Mouse (Mus musculus): Measurements from ENCODE around the gene Grin2d. TPM values are rescaled to one million over a fixed set of nuclear protein-coding genes. Genes with fewer than 3 reads are reported as not detected.

The Grin2d gene
- polyA plus RNA-seq, 1 experiment from 2014 or later: 0.07 TPM

DNA sequence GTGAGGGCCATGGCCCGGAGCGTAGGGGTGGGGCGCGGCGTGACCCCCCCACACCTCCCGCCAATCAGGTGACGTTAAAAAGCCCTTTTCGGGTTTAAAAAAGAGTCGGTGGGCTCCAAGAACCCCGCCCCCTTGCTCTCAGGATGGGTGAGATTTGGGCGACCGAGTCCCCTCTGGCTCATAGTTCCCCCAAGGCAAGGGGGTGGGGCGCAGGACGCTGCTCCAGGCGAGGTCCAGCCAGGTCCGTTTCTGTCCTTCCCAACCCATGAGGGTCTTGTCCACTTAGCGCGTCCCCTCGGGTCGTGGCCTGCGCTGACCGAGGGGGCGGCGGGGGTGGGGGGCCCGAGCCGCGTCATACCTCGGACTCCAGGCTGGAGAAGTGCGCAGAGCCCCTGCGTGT lies 45.8 kb downstream of the Grin2d start:
- no peak for ATAC-seq (ENCODE audit: insufficient number of reproducible peaks, low FRiP score, low TSS enrichment, low read depth)
- Histone ChIP-seq H3K27ac (replicated peaks; ENCODE audit: low read depth, low read length) (no peak overlapping the region), H3K27me3 (ENCODE audit: control insufficient read depth, insufficient read depth, low read length) (peaks cover 46% of the 10 kb centered on the region), H3K4me1 (ENCODE audit: control insufficient read depth, insufficient read depth, low read length) (peaks cover 12% of the 10 kb centered on the region), H3K9me3 (ENCODE audit: control insufficient read depth, low read length) (no peaks in the 10 kb centered on the region; the same call in 1 of the 2 replicates), H3K4me2 (ENCODE audit: low read depth, severe bottlenecking) (peak overlapping the region; percentile 43), H3K36me3 (ENCODE audit: control insufficient read depth, insufficient read depth, low read length) (peaks cover 4% of the 10 kb centered on the region; the same call in 1 of the 2 replicates), H3K4me3 (ENCODE audit: low read depth, low read length) (peak overlapping the region; percentile 28; the same call in 1 of the 2 replicates), H3K9ac (ENCODE audit: low read length) (no peak overlapping the region)
- no peak for DNase-seq (ENCODE audit: low spot score)
- WGBS: 11% methylated on average over 30 of the region's 30 CpGs

DNA sequence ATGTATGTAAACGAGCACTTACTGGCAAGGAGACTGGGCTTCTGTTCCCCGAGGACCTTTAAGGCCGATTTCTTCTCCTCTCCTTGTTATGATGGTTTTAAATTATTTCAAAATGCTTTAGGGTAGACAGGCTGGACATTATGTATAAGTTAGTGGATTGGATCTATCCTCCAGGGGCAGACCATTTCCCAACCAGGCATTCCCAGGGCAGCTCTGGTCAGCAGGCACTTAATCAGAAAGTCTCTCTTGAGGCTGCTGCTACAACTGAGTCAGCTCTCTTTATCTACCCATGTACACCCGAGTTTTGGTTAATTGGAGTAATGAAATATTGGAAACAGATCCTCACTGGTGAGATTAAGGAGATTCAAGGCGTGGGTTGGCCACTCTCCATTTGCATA lies 47.1 kb downstream of the Grin2d start:
- no peak overlapping the region for H3K27ac ChIP-seq (replicated peaks; ENCODE audit: low read depth, low read length)
- H3K36me3 ChIP-seq (ENCODE audit: control insufficient read depth, insufficient read depth, low read length): peaks cover 13% of the 10 kb centered on the region; the same call in 1 of the 2 replicates
- no peaks in the 10 kb centered on the region; the same call in 1 of the 2 replicates for H3K9me3 ChIP-seq (ENCODE audit: control insufficient read depth, low read length)
- H3K4me3 ChIP-seq (ENCODE audit: low read depth, low read length): peak overlapping the region; percentile 95
- no peak for DNase-seq (ENCODE audit: low spot score)
- H3K27me3 ChIP-seq (ENCODE audit: control insufficient read depth, insufficient read depth, low read length): peaks cover 46% of the 10 kb centered on the region
- no peak for ATAC-seq (ENCODE audit: insufficient number of reproducible peaks, low FRiP score, low TSS enrichment, low read depth)
- no peak overlapping the region for H3K9ac ChIP-seq (ENCODE audit: low read length)
- H3K4me1 ChIP-seq (ENCODE audit: control insufficient read depth, insufficient read depth, low read length): peaks cover 12% of the 10 kb centered on the region
- H3K4me2 ChIP-seq (ENCODE audit: low read depth, severe bottlenecking): peak overlapping the region; percentile 66
- 21% methylated on average over 5 of the region's 5 CpGs for WGBS

DNA sequence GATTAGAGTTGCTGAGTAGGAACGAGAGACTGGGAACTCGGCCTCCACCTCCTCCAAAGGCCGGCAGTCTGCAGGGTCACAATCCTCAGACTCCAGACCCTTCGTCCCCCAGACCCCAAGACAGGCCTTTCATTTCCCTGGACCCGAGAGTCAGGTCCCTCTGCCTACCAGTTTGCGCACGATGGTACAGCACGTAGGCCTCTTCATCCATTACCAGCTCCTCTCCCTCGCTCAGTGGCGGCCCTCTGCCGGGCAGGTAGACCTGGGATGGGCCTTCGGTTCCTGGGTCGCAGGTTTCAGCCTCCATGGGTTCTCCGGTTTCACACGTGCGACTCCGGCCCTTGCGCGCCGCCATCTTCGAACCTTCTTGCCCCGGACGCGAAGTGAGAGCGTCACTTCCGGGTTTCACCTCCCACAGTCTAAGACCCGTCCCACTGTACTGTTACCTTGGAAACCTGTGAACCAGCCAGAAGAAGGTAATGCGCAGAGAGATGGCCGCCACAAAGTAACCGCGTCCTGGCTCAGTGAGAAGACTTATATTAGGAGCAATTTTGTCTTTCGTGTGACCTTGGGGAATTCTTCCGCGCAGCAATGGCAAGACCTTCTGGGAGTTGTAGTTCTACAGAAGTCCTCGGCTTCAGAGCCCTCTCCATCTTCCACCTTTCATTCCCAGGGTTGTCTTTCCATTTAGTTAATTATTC lies 47.6 kb downstream of the Grin2d start, which contains the start of gene Grwd1:
TSS of gene Grwd1 (minus strand) at position 518 of the 701 bp plus-strand sequence.
- H3K9ac ChIP-seq (ENCODE audit: low read length): peak within 1 kb of the TSS; percentile 68
- H3K36me3 ChIP-seq (ENCODE audit: control insufficient read depth, insufficient read depth, low read length): peaks cover 17% of the 10 kb centered on the region; the same call in 1 of the 2 replicates
- H3K27me3 ChIP-seq (ENCODE audit: control insufficient read depth, insufficient read depth, low read length): peaks cover 44% of the 10 kb centered on the region
- DNase-seq (ENCODE audit: low spot score): peak; percentile 91
- peak within 1 kb of the TSS; percentile 66 for H3K4me2 ChIP-seq (ENCODE audit: low read depth, severe bottlenecking)
- ATAC-seq (ENCODE audit: insufficient number of reproducible peaks, low FRiP score, low TSS enrichment, low read depth): peak; percentile 78; the same call in 1 of the 2 replicates
- under 1% methylated on average over 35 of the region's 35 CpGs for WGBS
- no peak within 1 kb of the TSS for H3K27ac ChIP-seq (replicated peaks; ENCODE audit: low read depth, low read length)
- H3K4me3 ChIP-seq (ENCODE audit: low read depth, low read length): peak within 1 kb of the TSS; percentile 95
- H3K9me3 ChIP-seq (ENCODE audit: control insufficient read depth, low read length): no peaks in the 10 kb centered on the region; the same call in 1 of the 2 replicates
- H3K4me1 ChIP-seq (ENCODE audit: control insufficient read depth, insufficient read depth, low read length): peaks cover 12% of the 10 kb centered on the region

DNA sequence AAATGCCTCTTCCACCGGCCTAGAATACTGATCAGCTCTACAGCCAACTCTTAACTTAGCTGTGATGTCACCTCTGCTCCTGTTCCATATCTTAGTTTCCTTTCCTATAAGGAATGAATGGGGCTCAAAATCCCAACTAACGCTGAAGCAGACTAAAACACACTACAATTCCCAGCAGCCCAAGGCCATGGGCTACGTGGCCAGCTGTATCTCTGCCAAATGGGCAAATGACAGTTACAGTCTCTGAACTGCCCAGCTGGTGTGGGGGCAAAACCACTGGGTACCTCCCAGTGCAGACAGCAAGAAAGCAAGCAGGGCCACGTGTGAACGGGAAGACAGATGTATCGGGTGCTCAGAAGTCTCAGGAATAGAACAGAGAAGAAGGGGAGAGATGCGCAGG lies 51.5 kb downstream of the Grin2d start:
- Histone ChIP-seq H3K27ac (replicated peaks; ENCODE audit: low read depth, low read length) (no peak overlapping the region), H3K4me2 (ENCODE audit: low read depth, severe bottlenecking) (no peak overlapping the region), H3K9ac (ENCODE audit: low read length) (no peak overlapping the region), H3K27me3 (ENCODE audit: control insufficient read depth, insufficient read depth, low read length) (peaks cover 6% of the 10 kb centered on the region), H3K4me3 (ENCODE audit: low read depth, low read length) (no peak overlapping the region), H3K4me1 (ENCODE audit: control insufficient read depth, insufficient read depth, low read length) (peaks cover 6% of the 10 kb centered on the region), H3K9me3 (ENCODE audit: control insufficient read depth, low read length) (no peaks in the 10 kb centered on the region), H3K36me3 (ENCODE audit: control insufficient read depth, insufficient read depth, low read length) (peaks cover 27% of the 10 kb centered on the region)
- WGBS: 93% methylated on average over 7 of the region's 7 CpGs
- DNase-seq (ENCODE audit: low spot score) (no peak), ATAC-seq (ENCODE audit: insufficient number of reproducible peaks, low FRiP score, low TSS enrichment, low read depth) (no peak)

DNA sequence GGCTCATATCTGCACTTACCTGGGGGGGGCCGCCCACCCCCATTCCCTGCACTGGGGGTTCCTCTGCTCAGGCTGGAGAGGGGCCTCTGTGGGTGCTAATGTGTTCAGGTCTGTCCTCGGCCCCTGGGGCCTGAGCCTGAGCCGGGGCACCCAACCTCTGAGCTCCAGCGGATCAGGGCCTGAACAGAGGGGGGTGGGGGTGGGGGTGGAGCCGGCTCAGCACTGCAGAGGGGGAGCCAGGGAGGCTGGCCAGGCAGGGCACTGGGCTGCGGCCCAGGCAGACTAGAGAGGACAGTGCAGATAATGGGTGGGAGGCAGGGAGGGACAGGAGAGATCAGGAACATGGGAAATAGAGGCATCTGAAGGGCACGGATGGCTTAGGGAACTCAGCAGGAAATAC lies 53.6 kb downstream of the Grin2d start, which contains the start of gene Kcnj14:
TSS of gene Kcnj14 (minus strand) at position 185 of the 400 bp plus-strand sequence.
- no peaks in the 10 kb centered on the region for H3K9me3 ChIP-seq (ENCODE audit: control insufficient read depth, low read length)
- peaks cover 27% of the 10 kb centered on the region for H3K36me3 ChIP-seq (ENCODE audit: control insufficient read depth, insufficient read depth, low read length)
- DNase-seq (ENCODE audit: low spot score) (no peak), ATAC-seq (ENCODE audit: insufficient number of reproducible peaks, low FRiP score, low TSS enrichment, low read depth) (no peak)
- peaks cover under 1% of the 10 kb centered on the region; the same call in 1 of the 2 replicates for H3K4me1 ChIP-seq (ENCODE audit: control insufficient read depth, insufficient read depth, low read length)
- H3K27me3 ChIP-seq (ENCODE audit: control insufficient read depth, insufficient read depth, low read length): no peaks in the 10 kb centered on the region
- no peak within 1 kb of the TSS for H3K27ac ChIP-seq (replicated peaks; ENCODE audit: low read depth, low read length)
- H3K4me3 ChIP-seq (ENCODE audit: low read depth, low read length): no peak within 1 kb of the TSS
- 67% methylated on average over 7 of the region's 7 CpGs for WGBS
- no peak within 1 kb of the TSS for H3K9ac ChIP-seq (ENCODE audit: low read length)
- H3K4me2 ChIP-seq (ENCODE audit: low read depth, severe bottlenecking): no peak within 1 kb of the TSS

DNA sequence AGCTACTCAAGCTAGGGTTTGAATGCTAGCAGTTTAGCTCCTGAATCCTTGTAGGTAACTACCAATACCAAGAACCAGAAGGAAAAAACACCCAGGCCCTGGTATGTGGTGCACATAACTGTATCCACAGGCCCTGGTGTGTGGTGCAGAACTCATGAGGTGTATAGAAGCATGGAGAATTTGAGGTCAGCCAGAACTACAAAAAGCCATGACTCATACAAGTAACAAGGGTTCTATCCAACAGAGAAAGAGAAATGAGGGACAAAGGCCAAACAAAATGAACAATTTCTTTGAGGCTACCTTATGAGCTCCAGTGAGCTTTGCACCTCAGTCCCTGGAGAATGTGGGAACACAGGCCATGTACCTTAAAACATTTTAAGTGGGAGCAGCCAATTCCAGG lies 57.3 kb downstream of the Grin2d start:
- H3K4me1 ChIP-seq (ENCODE audit: control insufficient read depth, insufficient read depth, low read length): no peaks in the 10 kb centered on the region
- no peak for DNase-seq (ENCODE audit: low spot score)
- ATAC-seq (ENCODE audit: insufficient number of reproducible peaks, low FRiP score, low TSS enrichment, low read depth): no peak
- H3K27ac ChIP-seq (replicated peaks; ENCODE audit: low read depth, low read length): no peak overlapping the region
- H3K36me3 ChIP-seq (ENCODE audit: control insufficient read depth, insufficient read depth, low read length): peaks cover 13% of the 10 kb centered on the region
- H3K9ac ChIP-seq (ENCODE audit: low read length): no peak overlapping the region
- H3K4me2 ChIP-seq (ENCODE audit: low read depth, severe bottlenecking): no peak overlapping the region
- H3K27me3 ChIP-seq (ENCODE audit: control insufficient read depth, insufficient read depth, low read length): no peaks in the 10 kb centered on the region
- H3K9me3 ChIP-seq (ENCODE audit: control insufficient read depth, low read length): no peaks in the 10 kb centered on the region
- H3K4me3 ChIP-seq (ENCODE audit: low read depth, low read length): no peak overlapping the region

DNA sequence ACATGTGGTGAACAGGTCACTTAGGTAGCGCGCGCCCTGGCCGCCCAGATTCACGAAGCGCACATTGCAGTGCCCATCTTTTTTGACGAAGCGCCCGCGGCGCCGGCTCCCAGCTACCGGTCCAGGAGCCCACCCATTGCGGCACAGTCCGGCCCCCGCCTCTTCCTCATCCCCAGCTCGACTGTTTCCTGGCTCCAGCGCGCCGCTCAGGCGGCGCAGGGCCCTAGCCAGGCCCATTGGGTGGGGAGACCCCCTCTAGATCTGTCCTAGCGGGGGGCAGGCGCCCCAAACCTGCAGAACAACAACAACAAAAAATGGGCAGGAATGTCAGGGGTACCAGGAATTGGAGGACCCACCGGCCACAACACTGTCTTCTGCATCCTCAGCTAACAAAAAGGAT lies 58.3 kb downstream of the Grin2d start:
- Histone ChIP-seq H3K9me3 (ENCODE audit: control insufficient read depth, low read length) (no peaks in the 10 kb centered on the region), H3K4me3 (ENCODE audit: low read depth, low read length) (peak overlapping the region; percentile 8; the same call in 1 of the 2 replicates), H3K36me3 (ENCODE audit: control insufficient read depth, insufficient read depth, low read length) (peaks cover 5% of the 10 kb centered on the region), H3K27ac (replicated peaks; ENCODE audit: low read depth, low read length) (no peak overlapping the region), H3K4me1 (ENCODE audit: control insufficient read depth, insufficient read depth, low read length) (peaks cover 8% of the 10 kb centered on the region), H3K9ac (ENCODE audit: low read length) (peak overlapping the region; percentile 40), H3K4me2 (ENCODE audit: low read depth, severe bottlenecking) (peak overlapping the region; percentile 27; the same call in 1 of the 2 replicates), H3K27me3 (ENCODE audit: control insufficient read depth, insufficient read depth, low read length) (no peaks in the 10 kb centered on the region)
- 9% methylated on average over 25 of the region's 25 CpGs for WGBS
- no peak for DNase-seq (ENCODE audit: low spot score)
- ATAC-seq (ENCODE audit: insufficient number of reproducible peaks, low FRiP score, low TSS enrichment, low read depth): no peak

DNA sequence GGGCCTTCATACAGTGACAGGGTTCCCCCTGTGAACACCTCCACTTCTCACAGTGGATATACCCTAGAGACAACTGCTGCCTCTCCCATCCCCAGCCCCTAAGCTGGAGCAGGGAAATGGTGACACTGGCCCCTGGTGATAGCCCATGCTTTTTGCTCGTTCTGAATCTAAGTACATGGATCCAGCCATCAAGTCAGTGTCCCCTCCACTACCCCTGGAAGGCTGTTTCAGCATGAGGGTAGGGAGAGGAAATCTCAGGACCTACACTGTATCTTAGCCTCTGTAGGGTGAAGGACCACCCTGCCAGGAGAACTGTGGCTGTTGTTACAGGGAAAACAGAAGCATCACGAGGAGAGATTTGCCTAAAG lies 62.2 kb downstream of the Grin2d start:
- Histone ChIP-seq H3K9ac (ENCODE audit: low read length) (no peak overlapping the region), H3K4me3 (ENCODE audit: low read depth, low read length) (no peak overlapping the region), H3K4me2 (ENCODE audit: low read depth, severe bottlenecking) (no peak overlapping the region), H3K27me3 (ENCODE audit: control insufficient read depth, insufficient read depth, low read length) (no peaks in the 10 kb centered on the region), H3K4me1 (ENCODE audit: control insufficient read depth, insufficient read depth, low read length) (peaks cover 17% of the 10 kb centered on the region), H3K9me3 (ENCODE audit: control insufficient read depth, low read length) (no peaks in the 10 kb centered on the region), H3K27ac (replicated peaks; ENCODE audit: low read depth, low read length) (no peak overlapping the region), H3K36me3 (ENCODE audit: control insufficient read depth, insufficient read depth, low read length) (peaks cover 15% of the 10 kb centered on the region; the same call in 1 of the 2 replicates)
- ATAC-seq (ENCODE audit: insufficient number of reproducible peaks, low FRiP score, low TSS enrichment, low read depth) (no peak), DNase-seq (ENCODE audit: low spot score) (no peak)
- 56% methylated on average over 2 of the region's 2 CpGs for WGBS
